Mouse (Mus musculus): ENCODE measurements at regions not wholly inside any gene's neighbourhood (a gene's known extent, or its start where the extent isn't known, plus 50 kb on each side); places are given as distances from the start of the nearest gene placed in this dataset.

DNA sequence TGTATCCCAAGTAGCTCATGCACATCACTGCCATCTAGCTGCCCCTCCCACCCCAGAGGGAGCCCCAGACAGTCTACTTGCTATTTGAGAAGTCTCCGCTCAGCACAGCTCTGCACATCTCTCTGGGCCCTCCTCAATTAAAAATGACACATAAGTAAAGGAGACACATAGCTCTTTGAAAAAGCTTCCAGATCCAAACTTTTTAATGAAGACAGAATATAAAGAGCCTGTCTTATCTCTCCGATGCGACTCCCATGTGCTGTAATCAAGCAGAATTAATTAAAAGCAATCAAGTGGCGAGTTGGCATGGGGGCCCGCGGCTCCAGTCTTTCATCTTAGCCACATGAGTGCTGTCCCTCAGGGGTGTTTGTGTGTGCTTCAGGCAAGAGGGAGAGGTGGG is 144.6 kb upstream of the Gjb5 start:
- Histone ChIP-seq H3K4me3 (no peak overlapping the region), H3K4me2 (replicated peaks) (no peak overlapping the region), H3K27ac (no peak overlapping the region), H3K9me3 (no peaks in the 10 kb centered on the region), H3K4me1 (no peaks in the 10 kb centered on the region), H3K9ac (no peak overlapping the region), H3K27me3 (no peaks in the 10 kb centered on the region), H3K36me3 (no peaks in the 10 kb centered on the region)
- WGBS = 63% methylated on average over 6 of the region's 6 CpGs
- ATAC-seq (ENCODE audit: insufficient number of reproducible peaks, insufficient read depth, low FRiP score, low TSS enrichment) = no peak

- no peaks in the 10 kb centered on the region for H3K4me1 ChIP-seq
- no peak overlapping the region for H3K4me2 ChIP-seq (replicated peaks)
- H3K9ac ChIP-seq = no peak overlapping the region
- no peaks in the 10 kb centered on the region for H3K36me3 ChIP-seq
- H3K27me3 ChIP-seq = no peaks in the 10 kb centered on the region
- H3K9me3 ChIP-seq = no peaks in the 10 kb centered on the region
- ATAC-seq (ENCODE audit: insufficient number of reproducible peaks, insufficient read depth, low FRiP score, low TSS enrichment) = no peak
- no peak overlapping the region for H3K27ac ChIP-seq
- WGBS = 89% methylated on average over 7 of the region's 7 CpGs
- no peak overlapping the region for H3K4me3 ChIP-seq
These were observed 143.9 kb upstream of the Gjb5 start for GRCm38 (mm10) chr4:127501881-127502280.

DNA sequence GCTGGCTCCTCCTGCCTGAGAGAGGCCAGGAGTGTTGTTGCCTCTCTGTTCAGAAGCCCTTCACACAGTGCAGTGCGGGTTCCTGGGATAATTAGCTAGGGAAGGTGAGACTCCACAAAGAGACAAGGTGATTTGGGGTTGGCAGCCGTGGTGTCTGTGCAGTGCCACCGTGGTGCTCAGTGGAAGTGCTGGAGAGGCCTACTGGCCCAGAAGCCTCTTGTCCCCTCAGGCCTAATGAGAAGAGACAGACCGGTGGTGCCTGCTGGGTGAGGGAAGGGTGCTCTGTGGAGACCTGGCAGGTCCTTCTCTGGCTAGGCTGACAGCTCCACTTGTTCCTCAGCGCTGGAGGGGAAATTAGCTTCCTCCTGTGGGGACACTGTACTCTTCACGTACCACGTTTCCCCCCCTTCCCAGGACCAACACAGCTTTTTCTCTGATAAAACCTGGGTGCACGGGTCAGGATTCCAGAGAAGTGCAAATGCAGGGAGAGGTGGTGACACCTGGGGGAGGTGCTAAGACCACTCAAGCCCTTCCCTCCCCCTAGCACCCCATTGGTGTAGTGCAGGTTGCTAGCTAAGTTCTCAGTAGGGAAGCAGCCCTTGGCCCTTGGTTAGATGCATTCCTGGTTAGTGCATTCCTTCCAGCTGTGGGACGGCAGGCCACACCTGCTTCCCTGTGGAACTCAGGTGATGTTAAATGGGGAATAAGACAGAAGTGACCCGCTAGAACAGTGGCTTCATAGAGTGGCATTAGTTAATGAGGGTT is 129.2 kb upstream of the Gjb5 start:
- Histone ChIP-seq H3K36me3 (no peaks in the 10 kb centered on the region), H3K4me2 (replicated peaks) (no peak overlapping the region), H3K27me3 (peaks cover 3% of the 10 kb centered on the region; the same call in 1 of the 2 replicates), H3K4me3 (no peak overlapping the region), H3K27ac (no peak overlapping the region), H3K4me1 (no peaks in the 10 kb centered on the region), H3K9ac (no peak overlapping the region), H3K9me3 (no peaks in the 10 kb centered on the region)
- 34% methylated on average over 10 of the region's 10 CpGs for WGBS
- ATAC-seq (ENCODE audit: insufficient number of reproducible peaks, insufficient read depth, low FRiP score, low TSS enrichment) = no peak

- ATAC-seq (ENCODE audit: insufficient number of reproducible peaks, insufficient read depth, low FRiP score, low TSS enrichment) = no peak
- H3K4me2 ChIP-seq (replicated peaks) = no peak overlapping the region
- H3K27me3 ChIP-seq = peaks cover 3% of the 10 kb centered on the region; the same call in 1 of the 2 replicates
- WGBS = 76% methylated on average over 5 of the region's 5 CpGs
- H3K4me3 ChIP-seq = no peak overlapping the region
- H3K9me3 ChIP-seq = no peaks in the 10 kb centered on the region
- H3K27ac ChIP-seq = no peak overlapping the region
- no peaks in the 10 kb centered on the region for H3K4me1 ChIP-seq
- no peaks in the 10 kb centered on the region for H3K36me3 ChIP-seq
- H3K9ac ChIP-seq = no peak overlapping the region
These were observed 127.3 kb upstream of the Gjb5 start for GRCm38 (mm10) chr4:127485238-127485637.

- ATAC-seq (ENCODE audit: insufficient number of reproducible peaks, insufficient read depth, low FRiP score, low TSS enrichment) = peak; percentile 49; the same call in 1 of the 2 replicates
- Histone ChIP-seq H3K36me3 (no peaks in the 10 kb centered on the region), H3K9me3 (no peaks in the 10 kb centered on the region), H3K4me1 (no peaks in the 10 kb centered on the region), H3K27ac (no peak overlapping the region), H3K9ac (no peak overlapping the region), H3K27me3 (peaks cover 3% of the 10 kb centered on the region; the same call in 1 of the 2 replicates), H3K4me3 (no peak overlapping the region), H3K4me2 (replicated peaks) (no peak overlapping the region)
- 38% methylated on average over 4 of the region's 4 CpGs for WGBS
These were observed 124.5 kb upstream of the Gjb5 start for GRCm38 (mm10) chr4:127482461-127482860.

- WGBS = 74% methylated on average over 5 of the region's 5 CpGs
- no peak overlapping the region for H3K4me3 ChIP-seq
- H3K36me3 ChIP-seq = no peaks in the 10 kb centered on the region
- no peaks in the 10 kb centered on the region for H3K27me3 ChIP-seq
- H3K9me3 ChIP-seq = no peaks in the 10 kb centered on the region
- no peak overlapping the region for H3K4me2 ChIP-seq (replicated peaks)
- H3K9ac ChIP-seq = no peak overlapping the region
- ATAC-seq (ENCODE audit: insufficient number of reproducible peaks, insufficient read depth, low FRiP score, low TSS enrichment) = no peak
- H3K4me1 ChIP-seq = no peaks in the 10 kb centered on the region
- H3K27ac ChIP-seq = no peak overlapping the region
These were observed 122.4 kb upstream of the Gjb5 start for GRCm38 (mm10) chr4:127480339-127480738.

- Histone ChIP-seq H3K27ac (no peak overlapping the region), H3K9ac (no peak overlapping the region), H3K4me3 (no peak overlapping the region), H3K4me1 (no peaks in the 10 kb centered on the region), H3K9me3 (no peaks in the 10 kb centered on the region), H3K36me3 (no peaks in the 10 kb centered on the region), H3K27me3 (no peaks in the 10 kb centered on the region), H3K4me2 (replicated peaks) (no peak overlapping the region)
- ATAC-seq (ENCODE audit: insufficient number of reproducible peaks, insufficient read depth, low FRiP score, low TSS enrichment) = no peak
- 83% methylated on average over 7 of the region's 7 CpGs for WGBS
These were observed 111.9 kb upstream of the Gjb5 start for GRCm38 (mm10) chr4:127469877-127470276.

DNA sequence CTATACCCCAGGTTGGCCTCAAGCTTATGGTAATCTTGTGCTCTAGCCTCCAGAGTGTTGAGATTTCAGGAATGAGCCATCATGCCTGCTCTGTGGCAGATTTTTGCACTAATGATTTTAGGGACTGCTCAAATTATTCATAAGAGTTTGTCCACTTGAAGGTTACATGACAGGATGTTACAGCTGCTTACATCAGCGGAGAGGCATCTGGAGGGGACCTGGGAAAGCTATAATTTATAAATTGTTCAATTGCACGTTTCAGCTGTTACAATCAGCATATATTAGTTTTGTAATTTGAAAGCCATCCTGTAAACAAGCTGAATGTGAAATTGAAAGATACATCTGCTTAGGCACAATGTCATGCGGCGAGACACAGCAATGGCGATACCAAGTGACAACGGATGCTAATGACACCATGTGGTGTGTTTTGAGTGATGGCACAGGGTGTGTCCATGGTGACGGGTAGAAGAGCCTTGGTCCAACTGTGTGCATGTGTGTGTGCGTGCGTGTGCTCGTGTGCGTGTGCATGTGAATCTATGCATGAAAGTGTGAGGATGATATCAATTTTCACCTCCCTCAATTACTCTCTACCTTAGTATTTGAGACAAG is 96.6 kb upstream of the Gjb5 start:
- H3K27me3 ChIP-seq = no peaks in the 10 kb centered on the region
- H3K27ac ChIP-seq = no peak overlapping the region
- no peak overlapping the region for H3K4me3 ChIP-seq
- H3K4me2 ChIP-seq (replicated peaks) = no peak overlapping the region
- H3K36me3 ChIP-seq = no peaks in the 10 kb centered on the region
- WGBS = 91% methylated on average over 11 of the region's 11 CpGs
- H3K9ac ChIP-seq = no peak overlapping the region
- no peaks in the 10 kb centered on the region for H3K4me1 ChIP-seq
- H3K9me3 ChIP-seq = no peaks in the 10 kb centered on the region; the same call in 1 of the 2 replicates
- no peak for ATAC-seq (ENCODE audit: insufficient number of reproducible peaks, insufficient read depth, low FRiP score, low TSS enrichment)

GRCm38 (mm10) chr4:127452081-127452480 is 94.1 kb upstream of the Gjb5 start:
- Histone ChIP-seq H3K4me1 (no peaks in the 10 kb centered on the region), H3K9ac (no peak overlapping the region), H3K27ac (no peak overlapping the region), H3K4me2 (replicated peaks) (no peak overlapping the region), H3K4me3 (no peak overlapping the region), H3K27me3 (no peaks in the 10 kb centered on the region), H3K9me3 (no peaks in the 10 kb centered on the region; the same call in 1 of the 2 replicates), H3K36me3 (no peaks in the 10 kb centered on the region)
- no peak for ATAC-seq (ENCODE audit: insufficient number of reproducible peaks, insufficient read depth, low FRiP score, low TSS enrichment)
- 66% methylated on average over 8 of the region's 8 CpGs for WGBS

- H3K9ac ChIP-seq = no peak overlapping the region
- H3K4me2 ChIP-seq (replicated peaks) = no peak overlapping the region
- no peaks in the 10 kb centered on the region for H3K27me3 ChIP-seq
- no peak overlapping the region for H3K27ac ChIP-seq
- ATAC-seq (ENCODE audit: insufficient number of reproducible peaks, insufficient read depth, low FRiP score, low TSS enrichment) = no peak
- no peaks in the 10 kb centered on the region for H3K4me1 ChIP-seq
- H3K9me3 ChIP-seq = no peaks in the 10 kb centered on the region
- no peak overlapping the region for H3K4me3 ChIP-seq
- 68% methylated on average over 3 of the region's 3 CpGs for WGBS
- no peaks in the 10 kb centered on the region for H3K36me3 ChIP-seq
These were observed 87.3 kb upstream of the Gjb5 start for GRCm38 (mm10) chr4:127445300-127445699.

- no peak overlapping the region for H3K9ac ChIP-seq
- no peak overlapping the region for H3K27ac ChIP-seq
- H3K4me2 ChIP-seq (replicated peaks) = no peak overlapping the region
- ATAC-seq (ENCODE audit: insufficient number of reproducible peaks, insufficient read depth, low FRiP score, low TSS enrichment) = no peak
- no peaks in the 10 kb centered on the region for H3K4me1 ChIP-seq
- no peaks in the 10 kb centered on the region for H3K27me3 ChIP-seq
- H3K9me3 ChIP-seq = no peaks in the 10 kb centered on the region
- H3K36me3 ChIP-seq = no peaks in the 10 kb centered on the region
- no peak overlapping the region for H3K4me3 ChIP-seq
- WGBS = 92% methylated on average over 1 of the region's 1 CpGs
These were observed 86.1 kb upstream of the Gjb5 start for GRCm38 (mm10) chr4:127444056-127444455.

DNA sequence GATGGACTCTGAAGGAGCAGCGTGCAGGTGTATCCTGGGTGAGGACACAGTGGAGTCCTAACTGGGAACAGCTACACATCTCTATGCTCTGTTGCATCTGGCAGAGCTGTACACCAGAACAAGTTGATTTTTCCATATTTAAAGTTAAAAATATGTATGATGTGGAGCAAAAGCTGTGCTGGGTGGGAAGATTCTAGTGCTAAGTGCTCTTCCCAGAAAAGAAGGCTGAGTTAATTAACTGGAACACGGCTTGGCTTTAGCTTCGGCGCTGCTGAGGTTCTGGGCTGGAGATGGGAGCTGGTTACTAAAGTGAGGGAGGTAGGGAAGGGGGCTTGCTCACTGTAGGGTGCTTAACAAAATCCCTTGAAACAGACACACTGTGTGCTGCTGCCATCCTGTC is 84.0 kb upstream of the Gjb5 start:
- Histone ChIP-seq H3K9me3 (no peaks in the 10 kb centered on the region), H3K36me3 (no peaks in the 10 kb centered on the region), H3K4me2 (replicated peaks) (no peak overlapping the region), H3K27me3 (no peaks in the 10 kb centered on the region), H3K4me1 (no peaks in the 10 kb centered on the region), H3K4me3 (no peak overlapping the region), H3K27ac (no peak overlapping the region), H3K9ac (no peak overlapping the region)
- WGBS = 73% methylated on average over 4 of the region's 4 CpGs
- ATAC-seq (ENCODE audit: insufficient number of reproducible peaks, insufficient read depth, low FRiP score, low TSS enrichment) = no peak

Measured in embryonic facial prominence, embryonic 12.5 days (tissue).